Mouse (Mus musculus): ENCODE results near the gene 1810065E05Rik.

GRCm38 (mm10) chr11:58462170-58462569 is 41.3 kb downstream of the 1810065E05Rik start, which contains the start of gene Olfr30:
- TF ChIP-seq GATA1 (IDR thresholded peaks at IDR 0.05; ENCODE audit: low read length) (no peak), TAL1 (IDR thresholded peaks at IDR 0.05; ENCODE audit: low read length) (no peak)

All from erythroblast, embryonic 14.5 days (primary cell).